Mouse (Mus musculus) E14TG2a.4 (cell line): Measurements from ENCODE around the gene Pmm1.

Experiments
- CTCF ChIP-seq: conservative IDR thresholded peaks from 2 replicates; pipeline ENCODE4 v1.5.1; 2014; ENCODE audit warnings: low read length
- NANOG ChIP-seq: IDR thresholded peaks from 2 replicates; pipeline ENCODE4 v1.6.1; 2014; ENCODE audit warnings: borderline replicate concordance, low read length, mixed read lengths
- POU5F1 ChIP-seq: IDR thresholded peaks from 2 replicates; pipeline ENCODE4 v1.6.1; 2014; ENCODE audit warnings: low read length, borderline replicate concordance

DNA sequence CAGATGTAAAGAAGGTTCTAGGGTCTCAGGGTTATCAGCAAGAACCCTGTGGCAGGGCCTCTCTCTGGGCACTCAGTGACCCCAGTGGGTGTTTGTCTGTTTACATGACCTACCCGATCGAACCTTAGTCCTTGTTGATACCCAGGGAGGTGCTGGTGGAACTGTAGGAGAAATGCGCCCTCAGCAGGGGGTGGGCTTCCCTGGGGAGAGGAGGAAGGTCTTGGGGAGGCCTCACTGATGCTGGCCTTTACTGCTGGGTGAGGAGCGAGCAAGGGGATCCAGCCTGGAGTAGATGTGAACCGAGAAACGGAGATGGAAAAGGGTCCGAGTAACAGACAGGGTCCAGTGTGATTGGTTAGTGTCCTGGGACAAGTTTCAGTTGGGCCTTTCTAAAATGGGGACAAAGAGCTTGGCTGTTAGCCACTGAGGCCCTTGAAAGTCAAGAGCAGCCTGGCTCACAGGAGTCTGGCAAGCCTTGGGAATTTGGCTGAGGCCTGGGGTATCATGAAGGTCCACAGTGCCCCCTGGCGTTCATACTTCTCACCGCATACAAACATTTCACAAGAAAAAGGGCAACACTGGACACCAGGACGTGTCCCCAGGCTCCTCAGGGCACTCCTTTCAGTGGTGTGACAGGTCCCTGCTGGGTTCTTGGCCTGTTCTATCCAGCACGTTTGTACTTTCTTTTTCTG is 28.8 kb upstream of the Pmm1 start:
- TF ChIP-seq CTCF (peak; percentile 72), NANOG (no peak), POU5F1 (no peak)
